Mouse (Mus musculus): ENCODE measurements around the gene Trpm7. TPM values are rescaled to one million over a fixed set of nuclear protein-coding genes. Genes with fewer than 3 reads are reported as not detected.

Gene Trpm7
- total and polyA plus RNA-seq, 2 experiments from 2014 or later, result 25.3 to 28.8 TPM

DNA sequence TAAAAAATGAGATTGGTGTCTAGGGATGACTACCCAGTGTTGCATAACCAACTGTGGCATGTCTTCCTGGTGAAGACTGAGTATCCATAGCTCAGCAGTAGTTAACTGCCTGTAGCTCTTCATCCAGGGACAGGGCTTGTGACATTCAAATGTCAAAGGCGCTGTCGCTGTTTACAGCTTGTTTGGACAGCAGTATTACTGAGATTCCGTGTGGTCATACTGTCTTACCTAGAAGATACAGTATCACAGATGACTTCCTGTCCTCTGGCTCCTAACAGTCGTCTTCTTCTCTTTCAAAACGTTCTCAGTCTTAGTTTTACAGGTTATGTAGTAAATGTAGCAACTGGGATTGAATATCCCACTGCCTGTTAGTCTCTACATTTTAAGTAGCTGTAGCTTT is 37.2 kb downstream of the Trpm7 start:
- peaks cover 25% of the 10 kb centered on the region for H3K36me3 ChIP-seq (ENCODE audit: insufficient read depth, low read length)
- H3K4me3 ChIP-seq (ENCODE audit: low read length), result no peak overlapping the region
- no peak overlapping the region for H3K27ac ChIP-seq
- no peaks in the 10 kb centered on the region for H3K9me3 ChIP-seq (ENCODE audit: low read length)
- no peak for TF ChIP-seq CTCF (IDR thresholded peaks at IDR 0.05; ENCODE audit: low read depth)
- 91% methylated on average over 5 of the region's 5 CpGs for WGBS
- ATAC-seq (no peak), DNase-seq (ENCODE audit: low spot score) (no peak)
- H3K4me1 ChIP-seq (ENCODE audit: insufficient read depth, low read length), result no peaks in the 10 kb centered on the region
- no peak overlapping the region for H3K9ac ChIP-seq (replicated peaks; ENCODE audit: low read length)
- H3K4me2 ChIP-seq (ENCODE audit: low read depth, low read length), result no peak overlapping the region
- no peaks in the 10 kb centered on the region for H3K27me3 ChIP-seq (ENCODE audit: insufficient read depth, low read length)

- no peaks in the 10 kb centered on the region for H3K4me1 ChIP-seq (ENCODE audit: insufficient read depth, low read length)
- H3K9ac ChIP-seq (replicated peaks; ENCODE audit: low read length), result no peak overlapping the region
- no peaks in the 10 kb centered on the region for H3K9me3 ChIP-seq (ENCODE audit: low read length)
- TF ChIP-seq CTCF (IDR thresholded peaks at IDR 0.05; ENCODE audit: low read depth), result no peak
- no peaks in the 10 kb centered on the region for H3K27me3 ChIP-seq (ENCODE audit: insufficient read depth, low read length)
- peaks cover 28% of the 10 kb centered on the region for H3K36me3 ChIP-seq (ENCODE audit: insufficient read depth, low read length)
- no peak overlapping the region for H3K4me2 ChIP-seq (ENCODE audit: low read depth, low read length)
- ATAC-seq (no peak), DNase-seq (ENCODE audit: low spot score) (no peak)
- 79% methylated on average over 2 of the region's 2 CpGs for WGBS
- no peak overlapping the region for H3K27ac ChIP-seq
- no peak overlapping the region for H3K4me3 ChIP-seq (ENCODE audit: low read length)
Measured at GRCm38 (mm10) chr2:126817414-126817813, 58.6 kb downstream of the Trpm7 start.

- Histone ChIP-seq H3K9ac (replicated peaks; ENCODE audit: low read length) (no peak overlapping the region), H3K27me3 (ENCODE audit: insufficient read depth, low read length) (no peaks in the 10 kb centered on the region), H3K4me3 (ENCODE audit: low read length) (no peak overlapping the region), H3K27ac (no peak overlapping the region), H3K9me3 (ENCODE audit: low read length) (no peaks in the 10 kb centered on the region), H3K36me3 (ENCODE audit: insufficient read depth, low read length) (peaks cover 33% of the 10 kb centered on the region), H3K4me1 (ENCODE audit: insufficient read depth, low read length) (no peaks in the 10 kb centered on the region), H3K4me2 (ENCODE audit: low read depth, low read length) (no peak overlapping the region)
- DNase-seq (ENCODE audit: low spot score), result no peak
- ATAC-seq, result no peak
- no peak for TF ChIP-seq CTCF (IDR thresholded peaks at IDR 0.05; ENCODE audit: low read depth)
- WGBS, result 94% methylated on average over 4 of the region's 4 CpGs
Measured at GRCm38 (mm10) chr2:126816644-126817347, 59.2 kb downstream of the Trpm7 start.

GRCm38 (mm10) chr2:126815822-126816221 is 60.2 kb downstream of the Trpm7 start:
- Histone ChIP-seq H3K4me2 (ENCODE audit: low read depth, low read length) (no peak overlapping the region), H3K36me3 (ENCODE audit: insufficient read depth, low read length) (peaks cover 39% of the 10 kb centered on the region), H3K9me3 (ENCODE audit: low read length) (no peaks in the 10 kb centered on the region), H3K9ac (replicated peaks; ENCODE audit: low read length) (no peak overlapping the region), H3K4me3 (ENCODE audit: low read length) (no peak overlapping the region), H3K27ac (no peak overlapping the region), H3K4me1 (ENCODE audit: insufficient read depth, low read length) (no peaks in the 10 kb centered on the region), H3K27me3 (ENCODE audit: insufficient read depth, low read length) (no peaks in the 10 kb centered on the region)
- DNase-seq (ENCODE audit: low spot score), result no peak
- TF ChIP-seq CTCF (IDR thresholded peaks at IDR 0.05; ENCODE audit: low read depth), result no peak
- 24% methylated on average over 1 of the region's 1 CpGs for WGBS
- no peak for ATAC-seq

GRCm38 (mm10) chr2:126801980-126802379 is 74.0 kb downstream of the Trpm7 start:
- 98% methylated on average over 3 of the region's 3 CpGs for WGBS

GRCm38 (mm10) chr2:126798455-126798854 is 77.6 kb downstream of the Trpm7 start:
- Histone ChIP-seq H3K9me3 (ENCODE audit: low read length) (no peaks in the 10 kb centered on the region), H3K36me3 (ENCODE audit: insufficient read depth, low read length) (peaks cover 49% of the 10 kb centered on the region), H3K4me3 (ENCODE audit: low read length) (no peak overlapping the region), H3K27me3 (ENCODE audit: insufficient read depth, low read length) (no peaks in the 10 kb centered on the region), H3K4me2 (ENCODE audit: low read depth, low read length) (no peak overlapping the region), H3K4me1 (ENCODE audit: insufficient read depth, low read length) (no peaks in the 10 kb centered on the region), H3K27ac (no peak overlapping the region), H3K9ac (replicated peaks; ENCODE audit: low read length) (no peak overlapping the region)
- TF ChIP-seq CTCF (IDR thresholded peaks at IDR 0.05; ENCODE audit: low read depth), result no peak
- 74% methylated on average over 5 of the region's 5 CpGs for WGBS
- DNase-seq (ENCODE audit: low spot score), result no peak
- ATAC-seq, result no peak

More at GRCm38 (mm10) chr2:126801980-126802379, 74.0 kb downstream of the Trpm7 start:
- Histone ChIP-seq H3K4me3 (ENCODE audit: low read length) (no peak overlapping the region), H3K4me2 (ENCODE audit: low read depth, low read length) (no peak overlapping the region), H3K9ac (replicated peaks; ENCODE audit: low read length) (no peak overlapping the region), H3K27ac (no peak overlapping the region), H3K27me3 (ENCODE audit: insufficient read depth, low read length) (no peaks in the 10 kb centered on the region), H3K4me1 (ENCODE audit: insufficient read depth, low read length) (no peaks in the 10 kb centered on the region), H3K36me3 (ENCODE audit: insufficient read depth, low read length) (peaks cover 34% of the 10 kb centered on the region), H3K9me3 (ENCODE audit: low read length) (no peaks in the 10 kb centered on the region)
- DNase-seq (ENCODE audit: low spot score), result no peak
- TF ChIP-seq CTCF (IDR thresholded peaks at IDR 0.05; ENCODE audit: low read depth), result no peak
- no peak for ATAC-seq

- H3K4me3 ChIP-seq (ENCODE audit: low read length), result no peak overlapping the region
- H3K4me1 ChIP-seq (ENCODE audit: insufficient read depth, low read length), result no peaks in the 10 kb centered on the region
- no peaks in the 10 kb centered on the region for H3K27me3 ChIP-seq (ENCODE audit: insufficient read depth, low read length)
- 84% methylated on average over 3 of the region's 3 CpGs for WGBS
- ATAC-seq (no peak), DNase-seq (ENCODE audit: low spot score) (no peak)
- no peak overlapping the region for H3K9ac ChIP-seq (replicated peaks; ENCODE audit: low read length)
- peaks cover 50% of the 10 kb centered on the region for H3K36me3 ChIP-seq (ENCODE audit: insufficient read depth, low read length)
- no peaks in the 10 kb centered on the region for H3K9me3 ChIP-seq (ENCODE audit: low read length)
- peak; percentile 49 for TF ChIP-seq CTCF (IDR thresholded peaks at IDR 0.05; ENCODE audit: low read depth)
- no peak overlapping the region for H3K27ac ChIP-seq
- H3K4me2 ChIP-seq (ENCODE audit: low read depth, low read length), result no peak overlapping the region
Measured at GRCm38 (mm10) chr2:126795708-126796107, 80.3 kb downstream of the Trpm7 start.
